Mouse (Mus musculus): ENCODE measurements around the gene Cdc34b. TPM values are rescaled to one million over a fixed set of nuclear protein-coding genes. Genes with fewer than 3 reads are reported as not detected.

Cdc34b gene
- total and polyA plus RNA-seq, 3 experiments, result 0.21 TPM; not detected in 2

DNA sequence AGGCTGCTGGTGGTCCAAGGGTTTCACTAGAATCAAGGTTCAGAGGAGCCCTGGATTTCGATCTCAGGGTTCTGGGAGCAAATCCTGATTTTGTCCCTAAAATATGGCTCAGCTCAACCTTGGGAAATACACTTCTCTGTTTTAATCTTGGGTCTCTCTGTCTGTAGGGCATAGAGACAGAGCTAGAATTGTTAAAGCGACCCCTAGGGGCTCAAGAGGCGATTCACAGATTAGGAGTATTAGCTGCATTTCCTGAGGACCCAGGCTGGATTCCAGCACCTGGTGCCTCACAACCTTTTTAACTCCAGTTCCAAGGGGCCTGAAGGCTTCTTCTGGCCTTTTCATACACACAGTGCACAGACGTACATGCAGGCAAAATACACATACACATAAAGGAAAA, 12.0 kb upstream of the Cdc34b start:
- no peaks in the 10 kb centered on the region for H3K79me2 ChIP-seq (replicated peaks; ENCODE audit: control insufficient read depth, extremely low read depth, insufficient read depth, poor library complexity, severe bottlenecking)
- H3K27me3 ChIP-seq (replicated peaks), result peaks cover 61% of the 10 kb centered on the region
- H3K4me1 ChIP-seq (ENCODE audit: control insufficient read depth in 1 of 2, insufficient read depth in 2 of 2), result peaks cover 0 to 5% of the 10 kb centered on the region in 2 experiments; a peak in 1 of 4 replicates
- H3K36me3 ChIP-seq (replicated peaks in 1 of 2; ENCODE audit: control insufficient read depth in 1 of 2, insufficient read depth in 1 of 2, low read length in 1 of 2), result no peaks in the 10 kb centered on the region
- TF ChIP-seq SMC3 (IDR thresholded peaks at IDR 0.05; ENCODE audit: low read depth, low read length) (peak; percentile 8; the same call in 1 of the 2 replicates), TBP (conservative IDR thresholded peaks at IDR 0.05; ENCODE audit: low read depth, low read length) (no peak), RAD21 (IDR thresholded peaks at IDR 0.05; ENCODE audit: low read depth, low read length) (peak; percentile 32), CTCF (conservative IDR thresholded peaks at IDR 0.05 in 1 of 2, IDR thresholded peaks at IDR 0.05 in 1 of 2; ENCODE audit: low read depth in 2 of 2, low read length in 2 of 2) (peak; percentile 48 to 70)
- H3K4me3 ChIP-seq (replicated peaks in 1 of 3; ENCODE audit: low read depth in 2 of 3, low read length in 2 of 3, poor library complexity in 1 of 3), result no peak overlapping the region
- no peak overlapping the region for H3K9ac ChIP-seq (ENCODE audit: insufficient read depth, low read depth)
- in situ Hi-C loops (cut with MboI; ENCODE audit: low pct_ligation_motif_present, low pct_unique_long_range_greater_than_20kb, low sequenced_read_pairs), result no loop called here
- peak; percentile 56 for DNase-seq (ENCODE audit: extremely low read depth)
- no peaks in the 10 kb centered on the region for H3K9me3 ChIP-seq (replicated peaks; ENCODE audit: low read length)
- H3K4me2 ChIP-seq (ENCODE audit: insufficient read depth, low read depth, poor library complexity, severe bottlenecking), result no peak overlapping the region
- H3K27ac ChIP-seq (ENCODE audit: insufficient read depth, low read depth), result no peak overlapping the region
- dilution Hi-C loops (cut with MboI; ENCODE audit: extremely low pct_ligation_motif_present, extremely low pct_unique_long_range_greater_than_20kb, low sequenced_read_pairs), result no loop called here

DNA sequence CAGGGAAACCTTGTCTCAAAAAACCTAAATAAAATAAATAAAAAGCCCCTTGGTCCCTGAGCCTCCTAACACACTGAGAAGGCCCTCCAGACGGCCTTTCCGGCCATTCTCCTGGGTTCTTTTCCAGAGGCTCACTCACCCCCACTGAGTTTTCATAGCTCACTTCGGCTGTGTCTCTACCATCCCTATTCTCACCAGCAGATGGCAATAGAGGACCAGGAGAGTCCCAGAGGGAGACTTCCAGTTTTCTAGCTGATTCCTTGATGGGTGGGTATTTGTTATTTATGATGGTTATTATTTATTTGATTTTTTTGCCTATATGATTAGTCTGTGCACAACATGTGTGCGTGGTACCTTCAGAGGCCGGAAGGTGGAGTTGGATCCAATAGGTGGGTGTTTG, 11.3 kb upstream of the Cdc34b start:
- dilution Hi-C loops (cut with MboI; ENCODE audit: extremely low pct_ligation_motif_present, extremely low pct_unique_long_range_greater_than_20kb, low sequenced_read_pairs) (no loop called here), in situ Hi-C loops (cut with MboI; ENCODE audit: low pct_ligation_motif_present, low pct_unique_long_range_greater_than_20kb, low sequenced_read_pairs) (loop anchor here (5.0 to 10.0 kb wide), 2 partner anchors 37 to 205 kb away; partner anchors contain the start of gene Col1a1)
- H3K27me3 ChIP-seq (replicated peaks), result peaks cover 59% of the 10 kb centered on the region
- H3K9ac ChIP-seq (ENCODE audit: insufficient read depth, low read depth), result no peak overlapping the region
- DNase-seq (ENCODE audit: extremely low read depth), result peak; percentile 73
- H3K79me2 ChIP-seq (replicated peaks; ENCODE audit: control insufficient read depth, extremely low read depth, insufficient read depth, poor library complexity, severe bottlenecking), result no peaks in the 10 kb centered on the region
- no peaks in the 10 kb centered on the region for H3K36me3 ChIP-seq (replicated peaks in 1 of 2; ENCODE audit: control insufficient read depth in 1 of 2, insufficient read depth in 1 of 2, low read length in 1 of 2)
- no peak overlapping the region for H3K4me2 ChIP-seq (ENCODE audit: insufficient read depth, low read depth, poor library complexity, severe bottlenecking)
- peaks cover 0 to 5% of the 10 kb centered on the region in 2 experiments; a peak in 1 of 4 replicates for H3K4me1 ChIP-seq (ENCODE audit: control insufficient read depth in 1 of 2, insufficient read depth in 2 of 2)
- TF ChIP-seq SMC3 (IDR thresholded peaks at IDR 0.05; ENCODE audit: low read depth, low read length) (peak; percentile 73), MAZ (IDR thresholded peaks at IDR 0.05; ENCODE audit: low read depth, low read length) (0 out of 2 replicates have a peak, but pooled peaks have one; percentile 16), ZC3H11A (IDR thresholded peaks at IDR 0.05; ENCODE audit: low read depth, low read length) (no peak), IRF4 (IDR thresholded peaks at IDR 0.05; ENCODE audit: low read depth, low read length) (0 out of 2 replicates have a peak, but pooled peaks have one; percentile 11), PAX5 (IDR thresholded peaks at IDR 0.05; ENCODE audit: low read length) (no peak), NRF1 (IDR thresholded peaks at IDR 0.05; ENCODE audit: low read depth, low read length) (no peak), NELFE (IDR thresholded peaks at IDR 0.05; ENCODE audit: low read depth, low read length) (no peak; the same call in 1 of the 2 replicates), CTCF (conservative IDR thresholded peaks at IDR 0.05 in 1 of 2, IDR thresholded peaks at IDR 0.05 in 1 of 2; ENCODE audit: low read depth in 2 of 2, low read length in 2 of 2) (peak; percentile 74 to 95), MAX (IDR thresholded peaks at IDR 0.05; ENCODE audit: low read length) (no peak), RAD21 (IDR thresholded peaks at IDR 0.05; ENCODE audit: low read depth, low read length) (peak; percentile 90)
- no peaks in the 10 kb centered on the region for H3K9me3 ChIP-seq (replicated peaks; ENCODE audit: low read length)
- no peak overlapping the region for H3K27ac ChIP-seq (ENCODE audit: insufficient read depth, low read depth)
- H3K4me3 ChIP-seq (replicated peaks in 1 of 3; ENCODE audit: low read depth in 2 of 3, low read length in 2 of 3, poor library complexity in 1 of 3), result no peak overlapping the region

DNA sequence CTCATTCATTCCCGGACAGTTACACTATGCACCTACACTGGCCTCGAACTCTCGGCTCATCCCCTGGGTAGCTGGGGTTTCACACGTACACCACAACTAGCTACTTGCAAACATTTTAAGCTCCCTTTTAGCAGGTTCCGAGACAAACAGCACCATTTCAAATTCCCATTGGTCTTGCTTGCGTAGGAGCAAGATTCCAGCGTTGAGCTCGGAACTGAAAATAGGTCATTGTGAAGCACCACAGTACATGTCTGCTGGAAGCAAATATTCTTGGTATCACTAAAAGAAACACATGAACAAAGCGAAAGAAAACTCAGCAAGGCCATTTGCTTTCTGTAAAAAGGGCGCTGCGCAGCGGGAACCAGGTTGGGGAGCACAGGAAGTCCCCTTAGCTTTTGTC, 10.4 kb upstream of the Cdc34b start:
- Histone ChIP-seq H3K79me2 (replicated peaks; ENCODE audit: control insufficient read depth, extremely low read depth, insufficient read depth, poor library complexity, severe bottlenecking) (no peaks in the 10 kb centered on the region), H3K27ac (ENCODE audit: insufficient read depth, low read depth) (no peak overlapping the region), H3K9me3 (replicated peaks; ENCODE audit: low read length) (no peaks in the 10 kb centered on the region), H3K4me1 (ENCODE audit: control insufficient read depth in 1 of 2, insufficient read depth in 2 of 2) (peaks cover 0 to 5% of the 10 kb centered on the region in 2 experiments; a peak in 1 of 4 replicates), H3K4me3 (replicated peaks in 1 of 3; ENCODE audit: low read depth in 2 of 3, low read length in 2 of 3, poor library complexity in 1 of 3) (no peak overlapping the region), H3K36me3 (replicated peaks in 1 of 2; ENCODE audit: control insufficient read depth in 1 of 2, insufficient read depth in 1 of 2, low read length in 1 of 2) (no peaks in the 10 kb centered on the region), H3K4me2 (ENCODE audit: insufficient read depth, low read depth, poor library complexity, severe bottlenecking) (0 out of 2 replicates have a peak overlapping the region, but pooled peaks have one; percentile 3), H3K27me3 (replicated peaks) (peaks cover 59% of the 10 kb centered on the region), H3K9ac (ENCODE audit: insufficient read depth, low read depth) (no peak overlapping the region)
- in situ Hi-C loops (cut with MboI; ENCODE audit: low pct_ligation_motif_present, low pct_unique_long_range_greater_than_20kb, low sequenced_read_pairs) (loop anchor here (5.0 to 10.0 kb wide), 2 partner anchors 36 to 204 kb away; partner anchors contain the start of gene Col1a1), dilution Hi-C loops (cut with MboI; ENCODE audit: extremely low pct_ligation_motif_present, extremely low pct_unique_long_range_greater_than_20kb, low sequenced_read_pairs) (no loop called here)
- no peak for DNase-seq (ENCODE audit: extremely low read depth)
- TF ChIP-seq RCOR1 (conservative IDR thresholded peaks at IDR 0.05; ENCODE audit: low read depth, low read length) (no peak), MXI1 (IDR thresholded peaks at IDR 0.05; ENCODE audit: low read depth, low read length) (no peak), E2F4 (IDR thresholded peaks at IDR 0.05; ENCODE audit: insufficient replicate concordance, low read depth, low read length) (no peak), USF2 (conservative IDR thresholded peaks at IDR 0.05; ENCODE audit: low read depth, low read length) (no peak), MAZ (IDR thresholded peaks at IDR 0.05; ENCODE audit: low read depth, low read length) (no peak), TBP (conservative IDR thresholded peaks at IDR 0.05; ENCODE audit: low read depth, low read length) (no peak), ZNF384 (IDR thresholded peaks at IDR 0.05; ENCODE audit: low read depth, low read length) (no peak), POLR2A (IDR thresholded peaks at IDR 0.05; ENCODE audit: low read depth, low read length) (no peak), USF1 (IDR thresholded peaks at IDR 0.05; ENCODE audit: low read depth, low read length) (no peak), ZKSCAN1 (IDR thresholded peaks at IDR 0.05; ENCODE audit: borderline replicate concordance, low read depth, low read length) (no peak), JUN (IDR thresholded peaks at IDR 0.05; ENCODE audit: insufficient read depth, low read depth, low read length) (no peak), NELFE (IDR thresholded peaks at IDR 0.05; ENCODE audit: low read depth, low read length) (no peak), POLR2AphosphoS2 (IDR thresholded peaks at IDR 0.05; ENCODE audit: low read depth, low read length) (no peak), MAFK (IDR thresholded peaks at IDR 0.05; ENCODE audit: insufficient replicate concordance, low read length) (no peak), HCFC1 (IDR thresholded peaks at IDR 0.05; ENCODE audit: low read depth, low read length) (no peak), CHD2 (IDR thresholded peaks at IDR 0.05; ENCODE audit: low read length) (no peak), ZMIZ1 (IDR thresholded peaks at IDR 0.05; ENCODE audit: low read depth, low read length) (no peak)

Measured in CH12.LX (cell line).